Mouse (Mus musculus): ENCODE data around the gene Kifc5b. TPM values are rescaled to one million over a fixed set of nuclear protein-coding genes. Genes with fewer than 3 reads are reported as not detected.

Gene Kifc5b
- polyA plus RNA-seq, 1 experiment from 2014 or later, result 6.4 TPM

DNA sequence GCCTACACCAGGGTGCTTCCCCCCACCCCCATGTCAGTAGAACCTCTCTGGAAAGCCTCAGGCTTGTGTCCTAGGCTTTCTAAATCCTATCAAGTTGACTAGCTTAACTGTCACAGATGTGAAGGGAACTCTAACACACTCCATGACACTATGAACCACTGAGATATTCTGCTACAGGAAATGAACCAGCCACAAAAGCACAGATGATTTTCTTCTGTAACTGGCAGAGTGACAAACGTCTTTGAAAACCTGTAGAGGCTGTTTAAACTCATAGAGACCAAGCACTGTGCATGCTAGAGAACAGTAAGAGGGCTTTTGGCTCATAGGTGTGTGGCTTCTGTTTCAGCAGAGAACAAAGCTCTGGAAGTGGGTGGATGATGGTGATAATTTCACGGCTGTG is 64.2 kb downstream of the Kifc5b start:
- no peak for ATAC-seq (ENCODE audit: insufficient read depth, low FRiP score)
- H3K27ac ChIP-seq (ENCODE audit: low read length), result no peak overlapping the region

More for the DNA sequence above, 64.2 kb downstream of the Kifc5b start:
- 48% methylated on average over 2 of the region's 2 CpGs for WGBS
- peaks cover 3% of the 10 kb centered on the region; the same call in 1 of the 2 replicates for H3K36me3 ChIP-seq (ENCODE audit: control insufficient read depth, insufficient read depth, low read length)
- H3K4me3 ChIP-seq (replicated peaks; ENCODE audit: low read length), result no peak overlapping the region
- H3K27me3 ChIP-seq (ENCODE audit: control insufficient read depth, insufficient read depth, low read length), result no peaks in the 10 kb centered on the region
- no peaks in the 10 kb centered on the region for H3K9me3 ChIP-seq (replicated peaks; ENCODE audit: control insufficient read depth, low read length)
- H3K9ac ChIP-seq (ENCODE audit: low read length), result no peak overlapping the region
- H3K4me1 ChIP-seq (ENCODE audit: control insufficient read depth, insufficient read depth, low read length), result 0 out of 2 replicates have a peak, but pooled peaks cover 2% of the 10 kb centered on the region
- no peak overlapping the region for H3K4me2 ChIP-seq (ENCODE audit: low read depth, low read length)

Small RNAs within 50 kb of the gene (microRNA-seq; reads per million reads assigned to microRNA genes)
- gene Gm27775 (not detected), gene Mir3083 (0.83 reads per million), gene Mir6968 (not detected)

Other genes starting within 250 kb of the Kifc5b start
- 6.7 and 7.6 TPM in 2 replicates for gene Crebrf, start 201.4 kb upstream of the Kifc5b start, polyA plus RNA-seq (2015; fragmentation: Nextera tagmentation; extraction: Ambion mirVana)
- gene Bnip1, start 136.0 kb upstream of the Kifc5b start, polyA plus RNA-seq (2015; fragmentation: Nextera tagmentation; extraction: Ambion mirVana), result 44.9 and 51.9 TPM in 2 replicates
- gene Nkx2-5, start 72.1 kb upstream of the Kifc5b start, polyA plus RNA-seq (2015; fragmentation: Nextera tagmentation; extraction: Ambion mirVana), result 2.3 and 4.6 TPM in 2 replicates
- 7.3 and 7.7 TPM in 2 replicates for gene Phf1, start 16.0 kb downstream of the Kifc5b start, polyA plus RNA-seq (2015; fragmentation: Nextera tagmentation; extraction: Ambion mirVana)
- gene Cuta, start 22.5 kb downstream of the Kifc5b start, polyA plus RNA-seq (2015; fragmentation: Nextera tagmentation; extraction: Ambion mirVana), result 173 and 178 TPM in 2 replicates
- 1.3 and 1.6 TPM in 2 replicates for gene Syngap1, start 24.2 kb downstream of the Kifc5b start, polyA plus RNA-seq (2015; fragmentation: Nextera tagmentation; extraction: Ambion mirVana)
- 14.1 and 14.8 TPM in 2 replicates for gene Zbtb9, start 56.1 kb downstream of the Kifc5b start, polyA plus RNA-seq (2015; fragmentation: Nextera tagmentation; extraction: Ambion mirVana)
- 6.7 and 7.0 TPM in 2 replicates for gene Bak1, start 111.9 kb downstream of the Kifc5b start, polyA plus RNA-seq (2015; fragmentation: Nextera tagmentation; extraction: Ambion mirVana)
- 15.0 and 16.7 TPM in 2 replicates for gene Itpr3, start 140.2 kb downstream of the Kifc5b start, polyA plus RNA-seq (2015; fragmentation: Nextera tagmentation; extraction: Ambion mirVana)
- 243 and 267 TPM in 2 replicates for gene Uqcc2, start 216.8 kb downstream of the Kifc5b start, polyA plus RNA-seq (2015; fragmentation: Nextera tagmentation; extraction: Ambion mirVana)